Mouse (Mus musculus): ENCODE measurements around the gene Gm14326. TPM values are rescaled to one million over a fixed set of nuclear protein-coding genes. Genes with fewer than 3 reads are reported as not detected.
"Not testable (repeated sequence)": the region's sequence is repeated elsewhere in the genome, so short reads cannot be mapped to it uniquely, and the experiment has no call there.

The Gm14326 gene
- 10 to 100 TPM; 31.9 to 43.2 (median 36.3) TPM for total RNA-seq (2022)

GRCm38 (mm10) chr2:177957145-177957544 is at the start of gene Gm14326:
Gene Gm14326 (minus strand): TSS chr2:177957297.
- DNase-seq, result peak; percentile 93

- DNase-seq, result not testable (repeated sequence)
These were observed 17.7 kb upstream of the Gm14326 start for GRCm38 (mm10) chr2:177974814-177975213.

- peak; percentile 14 for DNase-seq
These were observed 363 bp downstream of the Gm14326 start for GRCm38 (mm10) chr2:177956734-177957133.

GRCm38 (mm10) chr2:177925563-177926103 is 31.5 kb downstream of the Gm14326 start, which contains the start of gene Zfp972:
Gene Zfp972 (minus strand): TSS chr2:177925613.
- DNase-seq, result not testable (repeated sequence)

- not testable (repeated sequence) for DNase-seq
These were observed 53.8 kb downstream of the Gm14326 start for GRCm38 (mm10) chr2:177903276-177903675.

- DNase-seq, result not testable (repeated sequence)
These were observed 58.9 kb downstream of the Gm14326 start for GRCm38 (mm10) chr2:177898171-177898570.

GRCm38 (mm10) chr2:177897046-177897578 is 60.0 kb downstream of the Gm14326 start, which contains the start of gene Gm14327:
Gene Gm14327 (plus strand): TSS chr2:177897096.
- not testable (repeated sequence) for DNase-seq

- DNase-seq, result not testable (repeated sequence)
These were observed 69.4 kb downstream of the Gm14326 start for GRCm38 (mm10) chr2:177887743-177888142.

Other genes with a start within 250 kb of the Gm14326 start
- 10 to 100 TPM; 21.7 to 29.8 (median 28.7) TPM for gene Gm14322, start 198.0 kb downstream of the Gm14326 start, total RNA-seq (2022)
- gene Gm14325, start 117.0 kb downstream of the Gm14326 start, total RNA-seq (2022), result 100 to 1,000 TPM; 120 to 247 (median 180) TPM
- gene Gm14327, start 60.2 kb downstream of the Gm14326 start, total RNA-seq (2022), result 10 to 100 TPM in 2 of 4 experiments, 1 to 10 TPM in 2; 7.3 to 15.4 (median 11.7) TPM
- gene Zfp972, start 31.7 kb downstream of the Gm14326 start, total RNA-seq (2022), result 1 to 10 TPM; 1.6 to 2.3 (median 1.9) TPM
- gene Zfp971, start 66.0 kb upstream of the Gm14326 start, total RNA-seq (2022), result 10 to 100 TPM; 26.3 to 37.8 (median 30.9) TPM
- 10 to 100 TPM; 22.9 to 31.6 (median 26.3) TPM for gene Zfp931, start 121.2 kb upstream of the Gm14326 start, total RNA-seq (2022)
- 1 to 10 TPM; 1.7 to 6.1 (median 3.5) TPM for gene Phactr3, start 161.7 kb upstream of the Gm14326 start, total RNA-seq (2022)